Mouse (Mus musculus): ENCODE results near the gene Mettl22. TPM values are rescaled to one million over a fixed set of nuclear protein-coding genes. Genes with fewer than 3 reads are reported as not detected.

Mettl22 gene
- total RNA-seq (2023) = 20.4 TPM

GRCm38 (mm10) chr16:8470603-8471481 lies at the start of gene Mettl22:
Mettl22 (plus strand) TSS chr16:8470788.

GRCm38 (mm10) chr16:8424971-8425330 lies 45.6 kb upstream of the Mettl22 start, which contains the start of gene Tmem114:
Tmem114 (minus strand) TSS chr16:8425136.

GRCm38 (mm10) chr16:8513236-8513906 lies 42.8 kb downstream of the Mettl22 start, which contains the start of gene Abat:
Abat (plus strand) TSS chr16:8513429.

Other genes with a start within 250 kb of the Mettl22 start
- gene Tmem114, start 45.7 kb upstream of the Mettl22 start, total RNA-seq (2023) = not detected
- gene Abat, start 42.6 kb downstream of the Mettl22 start, total RNA-seq (2023) = 0.12 TPM
- gene Pmm2, start 166.9 kb downstream of the Mettl22 start, total RNA-seq (2023) = 110 TPM
- 12.8 TPM for gene Tmem186, start 166.9 kb downstream of the Mettl22 start, total RNA-seq (2023)
- gene Carhsp1, start 201.4 kb downstream of the Mettl22 start, total RNA-seq (2023) = 13.8 TPM
- gene Gm5767, start 210.0 kb downstream of the Mettl22 start, total RNA-seq (2023) = not detected

Data from CD4-positive naive resting alpha-beta T cell, adult 76 days (primary cell).